11 mouse cellular contexts compared by ENCODE assay signal in genomic region chr9:45710300-45710699, GRCm38 (mm10).
DNase-seq lines count a peak whose midpoint lies in the region; ATAC-seq lines count a peak whose summit lies in the region.
"Had no signal": no experiment of that assay in that cellular context is flagged by ENCODE, and none has a peak within 500 bp of the region (broad histone marks: within the 10 kb centered on the region; RNA-seq: fewer than 3 reads in every experiment).

No protein-coding gene starts in this region.

- DNase-seq in heart, postnatal 4 days, result peak; percentile 35
- DNase-seq in heart, postnatal 25 days (ENCODE audit: low spot score), result no peak
- peak; percentile 7 for DNase-seq in thymus, postnatal 14 days
- DNase-seq in thymus, postnatal 36 days, result no peak
- peak; percentile 4 for DNase-seq in embryo, embryonic 9.5 days (ENCODE audit: extremely low spot score)
- peak; percentile 6 for DNase-seq in yolk sac, embryonic 10.5 days (ENCODE audit: low spot score)
- DNase-seq in urinary bladder, postnatal 14 days (ENCODE audit: low spot score), result no peak
- DNase-seq: cerebellum, adult 11-12 months; heart, adult 2 months had no signal

- no peak for ATAC-seq in erythroblast, adult 5-6 weeks (replicated peaks; ENCODE audit: low FRiP score, poor library complexity, severe bottlenecking)
- ATAC-seq: hindbrain, postnatal 0 days had no signal

- intact Hi-C loops in heart, postnatal 25 days (cut with DNase I), result no loop called here

Comparison
In these comparisons a context has a peak if more than half of its experiments do, and no peak if none do; other contexts are left out.
1. DNase-seq: peak in heart, postnatal 4 days (single experiment), thymus, postnatal 14 days (single experiment), embryo, embryonic 9.5 days (single experiment) and yolk sac, embryonic 10.5 days (single experiment); none in heart, postnatal 25 days (single experiment), thymus, postnatal 36 days (0 of 2) and urinary bladder, postnatal 14 days (single experiment).